Mouse (Mus musculus) cerebellum, postnatal 10 days (tissue): ENCODE measurements around the gene Kif16b.
A peak's percentile ranks its signal among the peaks of the same experiment; 100 is the strongest.

Experiments used
- DNase-seq, 2 experiments: peaks; one replicate each; pipeline ENCODE4 v3.0.0; 2021; ENCODE audit warnings: mixed read lengths in 2 of 2

Kif16b gene

GRCm38 (mm10) chr2:142870055-142870454 is 31.3 kb downstream of the Kif16b start:
- DNase-seq = no peak

GRCm38 (mm10) chr2:142867481-142867880 is 33.9 kb downstream of the Kif16b start:
- DNase-seq = no peak

- no peak for DNase-seq
Measured at GRCm38 (mm10) chr2:142860994-142861393, 40.3 kb downstream of the Kif16b start.

GRCm38 (mm10) chr2:142859452-142859851 is 41.9 kb downstream of the Kif16b start:
- DNase-seq = peak; percentile 80 to 88

GRCm38 (mm10) chr2:142838775-142839174 is 62.6 kb downstream of the Kif16b start:
- no peak for DNase-seq

- no peak for DNase-seq
Measured at GRCm38 (mm10) chr2:142838118-142838517, 63.2 kb downstream of the Kif16b start.

DNA sequence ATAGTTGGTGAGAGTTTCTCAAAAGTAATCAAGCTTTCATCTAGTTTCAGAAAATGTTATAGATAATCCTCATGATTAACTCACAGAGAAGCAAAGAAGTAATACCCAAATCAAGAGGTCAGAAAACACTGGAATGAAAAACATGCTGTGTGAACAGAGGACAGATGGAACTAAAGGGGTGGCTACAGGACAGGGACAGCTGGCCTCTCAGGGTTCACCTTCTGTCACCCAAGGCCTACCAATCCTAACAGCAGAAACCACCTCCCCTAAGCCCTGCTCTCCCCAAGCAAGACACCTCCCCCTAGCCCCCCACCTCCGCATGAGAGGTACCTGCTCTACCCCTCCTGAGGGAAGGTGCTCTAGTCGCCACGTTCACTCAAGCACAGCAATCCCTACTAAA is 66.6 kb downstream of the Kif16b start:
- DNase-seq = peak in 1 of 2 experiments; percentile 25

- DNase-seq = peak in 1 of 2 experiments; percentile 8
Measured at GRCm38 (mm10) chr2:142832617-142833422, 68.5 kb downstream of the Kif16b start.

- peak; percentile 79 to 89 for DNase-seq
Measured at GRCm38 (mm10) chr2:142813033-142813432, 88.3 kb downstream of the Kif16b start.

- no peak for DNase-seq
Measured at GRCm38 (mm10) chr2:142803760-142804448, 97.4 kb downstream of the Kif16b start.

DNA sequence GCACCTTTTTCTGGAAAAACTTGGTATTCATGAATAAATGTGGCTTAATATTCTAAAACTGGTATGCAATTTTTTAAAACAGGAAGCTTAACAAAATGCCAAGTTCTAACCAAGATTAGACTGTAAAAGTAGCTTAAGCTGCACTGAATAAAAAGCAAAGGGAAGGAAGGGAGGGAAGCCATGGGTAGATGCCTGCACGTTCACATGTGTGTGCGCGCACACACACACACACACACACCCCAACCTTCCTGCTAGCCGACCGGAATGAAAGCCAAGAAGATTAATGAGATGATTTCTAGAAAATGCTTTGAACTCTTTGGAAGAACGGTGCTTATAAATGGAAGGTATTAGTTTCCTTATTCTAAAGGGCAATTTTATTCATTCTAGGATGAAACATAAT is 104.0 kb downstream of the Kif16b start:
- DNase-seq = no peak

GRCm38 (mm10) chr2:142775358-142775757 is 126.0 kb downstream of the Kif16b start:
- no peak for DNase-seq

DNA sequence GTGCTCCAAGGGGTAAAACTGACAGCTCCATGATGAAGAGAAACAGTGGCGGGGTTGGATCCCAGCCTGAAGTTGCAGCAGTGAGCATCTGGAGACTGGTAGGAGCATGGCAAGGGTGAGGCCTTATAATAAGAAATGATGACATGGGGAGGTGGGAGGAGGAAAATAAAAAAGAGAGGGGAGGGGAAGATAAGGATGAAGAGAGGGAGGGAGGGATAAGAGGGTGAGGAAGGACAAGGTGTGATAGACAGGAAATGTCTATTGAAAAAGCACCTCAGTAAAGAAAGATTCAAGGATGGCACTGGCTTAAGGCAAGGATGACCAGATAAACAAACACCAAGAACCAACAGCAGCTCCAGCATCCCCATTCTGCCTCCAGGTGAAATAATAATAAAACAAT is 126.6 kb downstream of the Kif16b start:
- no peak for DNase-seq

DNA sequence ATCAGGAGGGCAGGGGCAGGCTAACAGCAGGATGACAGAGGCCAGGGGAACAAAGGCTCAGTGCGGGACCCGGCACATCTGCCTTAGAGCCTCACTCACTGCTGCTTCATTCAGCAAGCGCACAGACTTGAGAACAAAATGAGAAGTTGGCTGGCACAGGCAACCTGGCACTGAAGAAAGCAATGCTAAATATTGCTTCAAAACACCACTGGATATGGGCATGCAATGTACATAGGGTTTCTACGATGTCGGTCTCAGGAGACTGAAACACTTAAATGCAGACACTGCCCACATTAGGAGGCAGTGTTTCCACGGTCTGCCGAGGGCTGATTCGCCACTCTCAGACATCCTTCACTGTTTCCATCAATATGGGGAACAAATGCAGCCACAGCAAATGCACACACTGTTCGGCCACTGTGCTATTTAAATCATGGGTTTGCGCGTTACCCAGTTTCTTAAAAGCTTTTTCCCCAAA is 131.6 kb downstream of the Kif16b start:
- no peak for DNase-seq

DNA sequence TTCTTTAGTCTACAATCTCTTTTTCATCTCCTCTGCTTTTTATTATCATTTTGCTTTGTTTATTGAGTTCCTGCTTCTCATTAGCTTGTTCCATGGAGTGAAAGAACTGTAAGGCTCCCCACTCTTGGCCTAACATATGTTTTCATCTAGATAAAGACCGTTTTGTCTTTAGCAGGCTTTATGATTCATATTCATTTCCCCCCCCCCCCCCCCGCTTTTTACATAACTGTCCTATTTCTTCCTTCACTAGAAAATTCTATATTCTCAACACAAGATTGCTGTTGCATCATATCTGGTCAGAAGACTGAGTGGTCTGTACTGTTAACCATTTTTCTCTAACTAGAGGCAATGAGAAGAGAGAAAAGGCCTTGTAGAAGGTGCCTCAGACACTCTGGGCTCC is 137.1 kb downstream of the Kif16b start:
- DNase-seq = no peak

- DNase-seq = no peak
Measured at GRCm38 (mm10) chr2:142760843-142761242, 140.5 kb downstream of the Kif16b start.

DNA sequence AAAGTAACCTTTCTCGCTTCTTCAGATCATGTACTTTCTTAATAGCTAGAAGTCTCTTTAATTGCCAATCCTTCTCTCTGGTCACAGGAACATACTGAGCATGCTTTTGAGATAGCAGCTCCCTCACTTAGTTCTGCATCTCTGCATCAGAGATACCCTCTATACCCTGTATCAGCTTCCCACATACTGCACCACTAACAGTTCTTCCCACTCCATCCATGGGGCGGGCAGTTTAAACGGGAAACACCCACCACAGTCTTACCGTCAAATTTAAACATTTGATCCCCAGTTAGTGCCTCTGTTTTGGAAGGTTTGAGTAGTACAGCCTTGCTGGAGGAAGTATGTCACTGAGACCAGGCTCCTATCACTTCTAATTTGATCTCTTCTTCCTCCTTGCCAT is 142.1 kb downstream of the Kif16b start:
- DNase-seq = no peak

DNA sequence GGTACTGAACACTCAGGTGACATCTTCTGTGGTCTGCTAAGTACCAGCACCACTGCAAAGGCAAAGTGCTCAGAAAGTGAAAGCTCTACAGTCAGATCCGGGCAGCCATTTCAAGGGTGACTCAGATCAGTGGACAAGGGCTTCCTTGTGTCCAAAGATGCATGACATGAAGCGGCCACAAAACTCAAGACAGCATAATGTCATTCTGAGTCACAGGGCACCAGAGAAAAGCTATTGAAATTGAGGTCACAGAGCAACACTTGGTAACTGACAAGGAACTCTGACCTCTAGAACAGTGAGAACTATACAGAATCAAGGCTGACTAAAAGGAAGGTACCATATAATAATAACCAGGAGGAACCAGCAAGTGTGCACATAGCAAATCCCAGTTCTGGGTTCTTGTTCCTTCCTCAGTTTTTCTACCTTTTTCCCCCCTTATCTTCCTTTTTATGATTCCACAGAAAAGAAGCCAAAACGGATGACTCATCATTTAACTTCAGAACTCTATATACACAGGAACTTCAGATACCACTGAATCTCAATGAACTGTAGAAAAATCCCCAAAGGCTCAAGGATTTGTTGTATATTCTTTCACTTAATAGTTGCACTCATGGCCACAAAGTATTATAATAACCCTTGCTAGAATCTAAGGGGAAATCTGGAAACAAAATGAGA is 143.1 kb downstream of the Kif16b start:
- DNase-seq = no peak

- DNase-seq = no peak
Measured at GRCm38 (mm10) chr2:142739338-142739737, 162.0 kb downstream of the Kif16b start.

DNA sequence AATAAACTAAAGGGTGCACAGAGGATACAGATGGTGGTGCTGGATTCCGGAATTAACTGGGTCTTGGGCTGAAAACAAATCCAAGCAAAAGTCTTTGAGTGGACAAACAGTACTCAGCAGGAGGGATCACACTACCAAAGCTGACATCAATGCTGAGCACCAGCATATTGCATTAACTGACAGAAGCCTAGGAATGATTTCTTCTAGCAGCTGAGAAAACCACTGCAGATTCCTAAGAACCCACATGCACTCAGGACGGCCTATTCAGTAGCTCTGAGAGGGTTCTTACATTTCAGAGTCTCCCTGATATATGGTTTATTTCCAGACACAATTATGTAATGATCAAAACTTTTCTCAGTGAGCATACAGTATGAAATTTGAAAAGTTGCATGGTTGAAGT is 162.8 kb downstream of the Kif16b start:
- DNase-seq = no peak

GRCm38 (mm10) chr2:142735691-142736090 is 165.6 kb downstream of the Kif16b start:
- DNase-seq = no peak

GRCm38 (mm10) chr2:142734046-142734445 is 167.3 kb downstream of the Kif16b start:
- no peak for DNase-seq

DNA sequence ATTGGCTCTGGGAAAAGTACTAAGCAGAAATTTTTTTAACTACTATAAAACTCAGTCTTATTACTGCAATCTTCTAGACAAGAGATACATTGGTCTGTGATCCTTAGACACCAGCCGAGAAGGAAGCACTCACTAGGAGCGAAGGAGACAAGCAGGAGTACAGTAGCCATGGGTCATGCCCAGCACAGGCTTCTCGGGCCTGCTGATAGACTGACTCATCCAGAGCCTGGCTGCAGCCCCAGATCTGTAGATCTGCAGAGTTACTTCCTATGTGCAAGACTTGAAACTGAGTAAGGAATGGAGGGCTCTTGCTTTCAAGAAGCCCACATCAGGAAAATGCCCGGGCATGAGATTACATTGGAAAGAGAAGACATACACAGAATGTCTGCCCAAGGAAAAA is 169.0 kb downstream of the Kif16b start:
- DNase-seq = peak; percentile 36 to 53

DNA sequence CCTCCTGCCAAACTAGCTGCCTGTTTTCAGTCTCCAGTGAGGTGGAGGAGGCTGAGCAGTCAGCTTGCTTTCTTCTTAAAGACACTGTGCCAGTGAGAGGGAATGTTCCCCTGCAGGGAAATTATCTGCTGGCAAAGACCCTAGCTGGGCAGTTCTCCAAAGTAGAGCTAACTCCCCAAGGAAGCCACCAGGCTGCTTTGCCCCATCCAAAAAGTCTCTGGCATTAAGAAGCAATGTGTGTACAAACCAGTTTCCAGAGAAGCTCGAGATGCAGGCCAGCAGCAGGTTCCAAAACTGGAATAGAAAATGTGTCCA is 169.6 kb downstream of the Kif16b start:
- peak; percentile 92 to 96 for DNase-seq
